Mouse (Mus musculus) ovary, postnatal 14 days (tissue): ENCODE measurements around the gene Klc4.

Experiments used
- DNase-seq: peaks from one replicate; pipeline ENCODE4 v3.0.0; 2022; ENCODE audit warnings: low spot score

Gene Klc4

DNA sequence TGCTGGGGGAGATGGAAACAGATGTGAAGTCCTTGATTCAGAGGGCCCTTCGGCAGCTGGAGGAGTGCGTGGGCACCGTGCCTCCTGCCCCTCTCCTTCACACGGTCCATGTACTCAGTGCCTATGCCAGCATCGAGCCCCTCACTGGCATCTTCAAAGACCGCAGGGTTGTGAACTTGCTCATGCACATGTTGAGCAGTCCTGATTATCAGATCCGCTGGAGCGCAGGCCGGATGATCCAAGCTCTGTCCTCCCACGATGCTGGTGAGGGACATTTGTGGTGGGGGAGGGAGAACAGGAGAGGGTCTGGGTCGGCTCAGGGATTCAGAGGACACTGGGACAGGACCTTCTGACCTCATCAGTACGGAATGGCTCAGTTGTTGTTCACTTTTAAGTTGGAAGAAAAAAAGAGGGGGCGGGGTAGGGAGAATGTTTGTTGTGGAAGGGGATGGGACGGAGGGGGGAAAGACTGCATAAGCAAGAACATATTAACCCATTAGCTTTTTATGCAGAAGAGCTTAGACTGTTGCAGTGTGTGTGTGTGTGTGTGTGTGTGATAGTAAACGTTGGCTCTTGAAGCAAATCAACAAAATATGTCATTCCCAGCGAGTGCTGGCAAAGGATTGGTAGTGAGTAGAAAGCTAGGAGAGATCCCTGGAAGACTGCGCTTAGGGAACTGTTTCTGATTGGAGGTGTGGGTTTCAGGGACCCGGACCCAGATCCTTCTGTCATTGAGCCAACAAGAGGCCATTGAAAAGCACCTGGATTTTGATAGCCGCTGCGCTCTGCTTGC is 6.1 kb upstream of the Klc4 start:
- no peak for DNase-seq

- no peak for DNase-seq
These were observed 5.5 kb upstream of the Klc4 start for GRCm38 (mm10) chr17:46651292-46651691.

GRCm38 (mm10) chr17:46650232-46651031 is 4.6 kb upstream of the Klc4 start, which contains the start of gene Cul7:
Cul7 (plus strand) TSS chr17:46650337.
- DNase-seq = peak; percentile 82

- DNase-seq = no peak
These were observed 4.0 kb upstream of the Klc4 start for GRCm38 (mm10) chr17:46649811-46650210.

- no peak for DNase-seq
These were observed 2.6 kb upstream of the Klc4 start for GRCm38 (mm10) chr17:46648436-46648835.

DNA sequence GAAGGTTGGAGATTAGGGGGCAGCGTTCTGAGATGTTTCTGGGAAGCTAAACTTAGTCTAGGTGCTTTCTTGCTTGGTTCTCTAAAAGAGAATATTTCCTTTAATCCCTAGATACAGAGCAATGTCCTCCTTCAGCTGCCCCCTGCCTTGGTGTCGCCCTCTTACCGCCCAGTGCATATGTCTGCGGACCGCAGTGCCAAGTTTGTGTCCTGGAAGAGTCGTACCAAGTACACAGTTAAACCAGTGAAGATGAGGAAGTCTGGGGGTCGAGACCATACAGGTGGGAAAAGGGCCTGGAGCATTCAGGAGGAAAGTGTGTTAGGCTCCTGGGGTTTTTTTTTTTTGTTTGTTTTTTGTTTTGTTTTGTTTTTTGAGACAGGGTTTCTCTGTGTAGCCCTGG is 1.5 kb upstream of the Klc4 start:
- no peak for DNase-seq

DNA sequence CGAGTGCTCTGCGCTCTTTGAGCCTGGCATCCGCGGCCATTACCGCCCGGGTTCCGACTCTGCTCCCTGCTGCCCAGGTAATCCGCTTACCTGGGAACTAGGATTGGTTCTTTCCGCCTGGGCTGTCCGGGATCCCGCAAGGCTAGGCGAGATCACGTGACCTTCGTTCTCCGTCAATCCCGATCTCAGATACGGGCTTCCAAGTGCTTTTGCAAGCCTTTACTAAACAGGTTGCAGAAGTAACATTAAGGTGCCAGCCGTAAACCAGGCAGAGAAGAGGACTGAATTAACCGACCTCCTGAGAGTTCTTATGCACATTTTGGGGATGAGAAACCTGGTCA is 470 bp upstream of the Klc4 start:
- DNase-seq = no peak

- peak; percentile 48 for DNase-seq
These were observed 826 bp downstream of the Klc4 start for GRCm38 (mm10) chr17:46644916-46645475.

GRCm38 (mm10) chr17:46644152-46644805 is 1.5 kb downstream of the Klc4 start:
- no peak for DNase-seq

GRCm38 (mm10) chr17:46642060-46642459 is 3.8 kb downstream of the Klc4 start:
- DNase-seq = no peak

DNA sequence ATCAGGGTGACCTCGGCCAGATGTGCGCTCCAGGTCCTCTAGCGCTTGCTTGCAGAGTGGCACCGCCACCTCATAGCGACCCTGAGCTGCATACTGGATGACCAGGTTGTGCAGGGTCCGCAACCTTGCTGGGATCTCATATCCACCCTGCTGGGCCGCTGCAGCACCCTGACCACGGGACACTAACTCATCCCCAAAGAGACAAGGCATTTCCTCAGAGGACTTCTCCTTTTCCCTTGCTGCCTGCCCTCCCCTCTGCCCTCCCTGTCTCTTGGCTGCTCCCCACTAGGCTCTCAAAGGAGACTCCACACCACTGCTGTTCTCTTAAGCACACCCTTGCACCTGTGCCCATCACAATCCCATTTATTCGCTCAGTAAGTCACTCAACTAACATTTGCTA is 5.9 kb downstream of the Klc4 start:
- DNase-seq = no peak

DNA sequence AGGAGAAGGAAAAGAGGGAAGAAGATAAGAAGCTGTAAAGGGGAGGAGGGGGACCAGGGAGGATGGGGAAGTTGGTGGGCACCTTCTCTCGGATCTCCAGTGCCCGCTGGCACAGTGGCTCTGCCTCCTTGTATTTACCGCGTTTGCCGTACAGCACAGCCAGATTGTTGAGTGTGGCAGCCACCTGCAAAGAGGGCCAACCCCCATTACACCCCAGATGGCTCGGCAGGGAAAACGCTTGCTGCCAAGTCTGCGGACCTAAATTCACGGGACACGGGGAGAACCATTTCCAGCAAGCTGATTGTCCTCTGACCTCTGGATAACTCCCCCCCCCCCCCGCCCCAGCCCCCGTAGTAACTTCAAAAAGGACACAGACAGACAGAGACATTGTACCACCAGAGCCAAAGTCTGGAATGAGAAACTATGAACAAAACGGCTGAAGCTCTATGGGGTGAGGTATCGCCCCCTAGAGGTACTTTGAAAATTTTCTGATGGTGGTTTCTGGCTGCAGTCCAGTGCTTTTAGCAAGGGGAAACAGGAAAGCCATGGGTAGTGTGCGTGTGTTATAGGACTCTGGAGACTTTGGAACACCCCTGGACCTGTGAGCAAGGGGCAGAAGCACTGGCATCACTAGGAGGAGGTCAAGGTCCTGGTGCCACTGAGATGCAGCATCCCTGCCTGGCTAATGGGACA is 8.8 kb downstream of the Klc4 start:
- peak; percentile 73 for DNase-seq

GRCm38 (mm10) chr17:46629685-46630441 is 16.0 kb downstream of the Klc4 start:
- peak; percentile 62 for DNase-seq

DNA sequence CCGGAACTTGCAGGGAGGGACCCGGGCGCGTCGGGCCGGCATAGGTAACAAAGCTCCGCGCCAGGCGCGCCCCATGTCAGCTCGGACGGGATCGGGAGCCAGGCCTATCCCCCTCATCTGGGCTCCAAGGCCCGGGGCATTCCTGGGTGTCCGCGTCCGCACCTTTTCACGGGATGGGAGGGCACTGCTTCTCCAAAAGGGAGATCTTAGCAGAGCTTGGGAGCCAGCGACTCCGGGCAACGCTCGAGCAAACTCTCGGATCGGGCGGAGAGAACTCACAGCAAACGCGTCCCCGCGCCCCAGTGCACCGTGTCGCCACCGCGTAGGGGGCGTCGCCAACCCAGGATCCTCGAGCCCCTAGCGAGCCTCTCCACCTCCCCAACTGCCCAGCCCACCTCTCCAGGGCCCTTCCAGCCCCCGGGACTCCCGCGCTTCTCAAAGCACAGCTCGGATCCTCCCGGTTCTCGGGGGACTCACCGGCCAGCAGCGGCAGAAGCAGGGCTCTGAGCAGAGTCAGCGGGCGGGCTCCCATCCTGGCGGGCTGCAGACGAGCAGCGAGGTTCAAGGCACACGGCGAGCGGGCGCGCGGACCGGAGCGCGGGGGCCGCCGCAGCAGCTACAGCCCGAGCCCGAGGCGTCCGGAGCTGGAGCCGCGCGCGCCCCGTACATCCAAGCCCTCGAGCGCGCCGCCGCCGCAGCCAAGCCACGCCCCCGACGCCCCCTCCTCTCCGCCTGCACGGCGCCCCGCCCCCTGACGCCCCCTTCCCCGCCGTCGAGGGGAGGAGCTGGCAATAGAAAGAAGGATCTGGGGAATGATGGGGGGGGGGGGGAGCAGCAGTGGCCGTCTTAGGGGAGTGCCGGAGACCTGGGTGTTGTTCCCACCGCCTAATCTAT is 16.8 kb downstream of the Klc4 start, which contains the start of gene Ptk7:
TSS of gene Ptk7 (minus strand) at position 714 of the 894 bp plus-strand sequence.
- peak; percentile 81 for DNase-seq

DNA sequence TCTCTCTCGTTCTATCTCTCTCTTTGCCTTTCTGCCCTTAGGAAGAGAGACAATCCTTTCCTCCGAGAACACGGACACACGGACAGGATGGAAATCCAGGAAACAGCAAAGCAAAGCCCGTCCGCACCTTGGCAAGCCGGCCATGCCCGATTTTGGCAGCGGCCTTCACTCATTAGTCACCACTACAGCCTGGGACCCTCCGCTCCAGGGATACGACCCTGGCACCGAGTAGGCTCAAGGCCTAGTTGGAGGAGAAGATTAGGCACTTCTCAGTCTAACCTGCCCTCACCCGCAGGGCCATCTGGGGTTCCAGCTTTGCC is 17.4 kb downstream of the Klc4 start:
- peak; percentile 31 for DNase-seq

GRCm38 (mm10) chr17:46627409-46627808 is 18.4 kb downstream of the Klc4 start:
- DNase-seq = no peak

GRCm38 (mm10) chr17:46624598-46624997 is 21.2 kb downstream of the Klc4 start:
- DNase-seq = no peak

- no peak for DNase-seq
These were observed 21.8 kb downstream of the Klc4 start for GRCm38 (mm10) chr17:46623819-46624557.

DNA sequence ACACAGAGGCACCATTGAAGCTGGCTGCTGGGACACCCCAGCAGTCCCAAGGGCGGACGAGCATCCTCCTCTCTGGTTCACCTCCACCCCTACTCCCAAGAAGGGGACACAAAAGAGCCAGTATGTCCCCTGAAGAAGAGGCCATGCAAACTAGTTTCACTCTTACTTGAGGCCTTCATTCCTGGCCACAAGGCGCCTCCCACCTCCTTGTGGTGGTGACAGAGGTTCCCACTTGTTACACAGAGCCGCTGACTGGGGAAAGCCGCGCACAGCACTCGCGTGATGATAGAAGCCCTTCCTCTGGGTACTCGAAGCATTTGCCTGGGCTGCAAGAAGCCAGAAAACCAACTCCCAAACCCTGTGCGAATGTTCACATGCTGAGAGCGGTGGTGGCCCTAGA is 23.6 kb downstream of the Klc4 start:
- DNase-seq = no peak
